Mouse (Mus musculus) splenic B cell, adult 2 months (primary cell): Measurements from ENCODE around the gene Gm28308.

Experiments used
- DNase-seq: peaks from one replicate; pipeline ENCODE4 v3.0.0-alpha.2; 2011; ENCODE audit warnings: low read depth, low spot score
- H3K27me3 ChIP-seq: 2 replicates; pipeline ENCODE4 v1.6.1; 2012; ENCODE audit warnings: mild to moderate bottlenecking, low read length, moderate library complexity, mixed read lengths; ENCODE audit not compliant: control insufficient read depth, poor library complexity, insufficient read depth, severe bottlenecking
- H3K36me3 ChIP-seq: 2 replicates; pipeline ENCODE4 v1.6.1; 2012; ENCODE audit warnings: mild to moderate bottlenecking, low read length, moderate library complexity, mixed read lengths; ENCODE audit not compliant: control insufficient read depth, poor library complexity, insufficient read depth, severe bottlenecking

Gm28308 gene

DNA sequence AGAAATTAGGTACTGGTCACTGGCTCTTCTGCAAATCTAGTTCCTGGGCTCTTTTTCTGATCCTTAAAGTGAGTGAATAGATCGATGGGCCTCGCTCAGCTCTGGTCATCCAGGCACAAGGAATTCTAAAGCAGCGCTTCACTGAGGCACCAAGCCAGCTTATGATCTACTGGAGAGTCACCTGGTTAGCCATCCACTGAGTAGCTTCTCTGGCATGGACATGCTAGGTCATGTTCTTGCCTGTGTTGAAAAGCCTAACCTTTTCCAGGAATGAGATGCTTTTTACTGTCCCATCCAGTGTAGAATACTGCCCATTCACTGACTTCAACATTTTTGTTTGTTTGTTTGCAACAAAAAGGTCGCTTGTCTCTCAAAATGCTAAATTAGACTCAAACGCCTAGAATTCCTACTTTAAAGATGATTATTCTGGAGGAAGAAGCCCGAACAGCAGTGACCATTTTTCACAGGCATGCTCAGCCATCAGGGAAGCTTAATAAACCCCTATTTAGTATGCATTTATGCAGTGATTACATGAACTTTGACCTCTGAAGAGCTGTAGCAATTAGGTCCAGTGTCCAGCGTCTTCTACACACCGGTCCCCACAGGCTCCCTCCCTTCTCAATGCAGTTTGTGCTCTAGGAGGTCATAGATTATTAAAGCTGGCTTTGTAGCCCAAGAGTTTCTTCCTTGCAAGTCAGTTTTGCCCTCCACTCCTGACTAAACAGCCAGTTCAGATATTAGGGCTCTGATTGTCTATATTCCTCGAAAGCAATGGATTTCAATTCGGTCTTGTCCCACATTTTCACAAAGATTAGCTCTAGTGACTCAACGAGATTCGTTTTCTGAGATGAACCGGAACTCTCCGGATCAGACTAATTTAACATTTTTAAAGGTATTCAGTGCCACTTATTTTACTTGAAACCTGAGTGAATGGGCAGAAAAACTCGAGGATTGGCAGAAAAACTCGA, 60.6 kb downstream of the Gm28308 start:
- no peaks in the 10 kb centered on the region for H3K36me3 ChIP-seq
- DNase-seq = no peak
- H3K27me3 ChIP-seq = peaks cover 1% of the 10 kb centered on the region; the same call in 1 of the 2 replicates

- Histone ChIP-seq H3K36me3 (no peaks in the 10 kb centered on the region), H3K27me3 (peaks cover 1% of the 10 kb centered on the region; the same call in 1 of the 2 replicates)
- DNase-seq = no peak
These were observed 61.6 kb downstream of the Gm28308 start for GRCm38 (mm10) chr6:52151571-52151970.

- Histone ChIP-seq H3K36me3 (no peaks in the 10 kb centered on the region), H3K27me3 (peaks cover 1% of the 10 kb centered on the region; the same call in 1 of the 2 replicates)
- DNase-seq = no peak
These were observed 62.7 kb downstream of the Gm28308 start for GRCm38 (mm10) chr6:52150401-52150966.

DNA sequence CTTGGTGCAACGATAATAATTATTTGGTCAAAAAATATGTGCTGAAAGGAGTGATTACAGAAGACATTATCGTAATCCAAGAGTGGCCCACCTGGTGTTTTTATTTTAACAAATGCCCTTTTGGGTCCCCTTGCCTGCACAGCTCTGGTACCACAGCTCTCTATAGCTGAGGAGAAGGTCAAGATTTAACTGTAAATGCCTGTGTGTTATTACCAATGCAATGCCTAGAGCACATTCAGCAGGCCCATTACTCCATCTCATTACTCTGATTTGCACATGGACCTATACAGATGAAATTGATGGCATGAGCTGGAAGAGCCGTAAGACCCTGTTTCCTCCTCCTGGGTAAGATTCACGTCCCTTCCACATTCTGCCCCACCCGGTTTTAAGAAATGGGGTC, 74.0 kb downstream of the Gm28308 start:
- DNase-seq = no peak
- Histone ChIP-seq H3K36me3 (no peaks in the 10 kb centered on the region), H3K27me3 (no peaks in the 10 kb centered on the region)

DNA sequence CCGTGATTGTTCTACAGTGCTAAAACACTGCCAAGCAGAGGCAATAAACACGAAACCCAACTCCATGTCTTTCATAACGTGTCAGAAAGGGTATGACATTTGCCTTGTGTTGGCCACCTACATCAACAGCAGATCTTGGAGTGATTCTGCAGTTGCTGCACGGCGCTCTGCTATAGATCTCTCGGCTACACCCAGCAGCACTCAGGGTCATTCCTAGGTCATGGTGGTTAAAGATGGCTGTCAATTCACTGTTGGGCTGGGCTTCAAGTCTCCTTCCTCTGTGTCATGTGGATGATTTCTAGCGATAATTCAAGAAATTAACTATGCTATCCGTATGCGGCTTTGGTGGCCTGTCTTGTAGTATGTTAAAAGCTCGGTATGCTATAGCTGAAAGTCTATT, 74.6 kb downstream of the Gm28308 start:
- H3K36me3 ChIP-seq = no peaks in the 10 kb centered on the region
- H3K27me3 ChIP-seq = no peaks in the 10 kb centered on the region
- no peak for DNase-seq

DNA sequence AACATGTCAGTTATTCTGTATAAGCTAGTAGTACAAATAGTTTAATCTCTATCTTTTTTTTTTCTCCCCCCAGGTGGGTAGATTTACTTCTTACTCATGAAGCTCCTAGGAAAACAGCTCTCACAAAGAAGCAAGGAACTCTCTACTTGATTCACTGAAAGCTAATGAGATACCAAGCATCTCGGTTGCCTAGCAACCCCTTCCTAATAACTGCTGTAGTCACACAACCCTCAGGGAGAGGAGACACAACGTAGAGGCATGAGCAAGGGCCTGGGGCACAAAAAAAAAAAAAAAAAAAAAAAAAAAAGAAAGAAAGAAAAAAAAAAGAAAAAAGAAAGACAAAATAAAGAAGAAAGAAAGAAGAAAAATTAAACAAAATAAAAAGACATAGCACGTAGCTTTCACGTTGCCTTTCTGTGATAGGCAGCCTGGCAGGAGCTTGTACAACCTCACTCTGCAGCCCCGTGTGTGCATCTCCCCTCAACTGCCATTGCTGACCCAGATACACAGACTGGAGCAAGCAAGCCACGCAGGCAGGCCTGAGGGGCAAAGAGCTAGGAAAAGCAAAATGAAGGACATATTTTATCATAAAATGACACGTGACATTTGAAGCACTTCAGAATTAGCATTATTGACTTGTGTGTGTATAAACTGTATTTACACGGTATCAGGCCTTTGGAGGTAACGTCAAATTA, 75.2 kb downstream of the Gm28308 start:
- H3K36me3 ChIP-seq = no peaks in the 10 kb centered on the region
- no peak for DNase-seq
- no peaks in the 10 kb centered on the region for H3K27me3 ChIP-seq

GRCm38 (mm10) chr6:52123673-52124072, 89.5 kb downstream of the Gm28308 start:
- H3K27me3 ChIP-seq = no peaks in the 10 kb centered on the region
- no peak for DNase-seq
- no peaks in the 10 kb centered on the region for H3K36me3 ChIP-seq

GRCm38 (mm10) chr6:52121173-52121572, 92.0 kb downstream of the Gm28308 start:
- no peaks in the 10 kb centered on the region for H3K27me3 ChIP-seq
- H3K36me3 ChIP-seq = no peaks in the 10 kb centered on the region
- no peak for DNase-seq

- Histone ChIP-seq H3K27me3 (no peaks in the 10 kb centered on the region), H3K36me3 (no peaks in the 10 kb centered on the region)
- DNase-seq = no peak
These were observed 94.1 kb downstream of the Gm28308 start for GRCm38 (mm10) chr6:52118903-52119635.

DNA sequence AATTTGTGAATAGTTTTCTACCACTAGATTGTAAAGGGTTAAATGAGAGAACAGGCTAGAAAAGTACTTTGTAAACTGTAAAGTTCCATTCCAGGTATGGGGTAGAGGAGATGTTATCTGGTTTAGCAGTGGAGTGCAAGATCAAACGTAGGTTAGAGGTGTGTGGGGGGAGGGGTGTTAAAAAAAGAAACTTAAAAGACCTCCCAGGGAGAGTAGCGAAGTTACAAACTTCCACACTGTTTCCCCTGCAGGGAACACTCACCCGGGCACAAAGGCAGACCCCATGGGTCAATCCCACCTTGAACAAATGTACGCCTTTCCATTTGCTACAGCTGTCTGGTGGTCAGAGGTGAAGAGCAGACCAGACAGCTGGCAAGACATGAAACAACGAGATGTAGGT, 97.2 kb downstream of the Gm28308 start:
- Histone ChIP-seq H3K36me3 (no peaks in the 10 kb centered on the region), H3K27me3 (no peaks in the 10 kb centered on the region)
- no peak for DNase-seq
